Mouse (Mus musculus) limb, embryonic 11.5 days (tissue): ENCODE data around the gene Ptger1. TPM values are rescaled to one million over a fixed set of nuclear protein-coding genes. Genes with fewer than 3 reads are reported as not detected.
A peak's percentile ranks its signal among the peaks of the same experiment; 100 is the strongest.

Experiments used
- ATAC-seq: fragments of 200-750 bp; cut with Nextera tagmentation; 2 replicates; pipeline ENCODE4 v1.8.0; 2017; ENCODE audit warnings: low read depth; ENCODE audit not compliant: insufficient number of reproducible peaks, low FRiP score, low TSS enrichment
- DNase-seq: peaks from one replicate; pipeline ENCODE4 v3.0.0-alpha.2; 2015; ENCODE audit warnings: low spot score
- H3K27ac ChIP-seq: fragments of 300-500 bp; sonication (generic); replicated peaks from 2 replicates; pipeline ENCODE4 v1.5.1; 2014; ENCODE audit warnings: low read depth, mild to moderate bottlenecking, low read length
- H3K27me3 ChIP-seq: fragments of 300-500 bp; sonication (generic); 2 replicates; pipeline ENCODE4 v1.6.1; 2014; ENCODE audit warnings: mild to moderate bottlenecking, low read length, mixed read lengths; ENCODE audit not compliant: control insufficient read depth, insufficient read depth
- H3K36me3 ChIP-seq: fragments of 300-500 bp; sonication (generic); 2 replicates; pipeline ENCODE4 v1.6.1; 2014; ENCODE audit warnings: mild to moderate bottlenecking, low read length, moderate library complexity, mixed read lengths; ENCODE audit not compliant: control insufficient read depth, insufficient read depth
- H3K4me1 ChIP-seq: fragments of 300-500 bp; sonication (generic); 2 replicates; pipeline ENCODE4 v1.6.1; 2014; ENCODE audit warnings: low read length, mixed read lengths; ENCODE audit not compliant: control insufficient read depth, insufficient read depth
- H3K4me2 ChIP-seq: fragments of 300-500 bp; sonication (generic); 2 replicates; pipeline ENCODE4 v1.6.1; 2014; ENCODE audit warnings: low read depth, mild to moderate bottlenecking, moderate library complexity; ENCODE audit not compliant: severe bottlenecking
- H3K4me3 ChIP-seq: fragments of 300-500 bp; sonication (generic); 2 replicates; pipeline ENCODE4 v1.5.1; 2014; ENCODE audit warnings: low read depth, low read length
- H3K9ac ChIP-seq: fragments of 300-500 bp; sonication (generic); 2 replicates; pipeline ENCODE4 v1.6.1; 2014; ENCODE audit warnings: mild to moderate bottlenecking, low read length
- H3K9me3 ChIP-seq: fragments of 300-500 bp; sonication (generic); 2 replicates; pipeline ENCODE4 v1.6.1; 2016; ENCODE audit warnings: low read length; ENCODE audit not compliant: control insufficient read depth
- WGBS: fragments of 180-500 bp; shearing (Covaris S2); extraction: QIAGEN DNeasy Blood & Tissue Kit; methylation state at CpG from one replicate; pipeline ENCODE4 v1.1.7; 2014; 5-methylcytosine and 5-hydroxymethylcytosine counted together
- polyA plus RNA-seq: library from polyadenylated mRNA; unstranded; fragments of >200 nt; fragmentation: Nextera tagmentation; extraction: Ambion mirVana; gene quantifications from 2 replicates; pipeline ENCODE4 v1.2.1, GENCODE M21; 2014

Ptger1 gene
- polyA plus RNA-seq, 1 experiment from 2014 or later = 0.59 TPM

DNA sequence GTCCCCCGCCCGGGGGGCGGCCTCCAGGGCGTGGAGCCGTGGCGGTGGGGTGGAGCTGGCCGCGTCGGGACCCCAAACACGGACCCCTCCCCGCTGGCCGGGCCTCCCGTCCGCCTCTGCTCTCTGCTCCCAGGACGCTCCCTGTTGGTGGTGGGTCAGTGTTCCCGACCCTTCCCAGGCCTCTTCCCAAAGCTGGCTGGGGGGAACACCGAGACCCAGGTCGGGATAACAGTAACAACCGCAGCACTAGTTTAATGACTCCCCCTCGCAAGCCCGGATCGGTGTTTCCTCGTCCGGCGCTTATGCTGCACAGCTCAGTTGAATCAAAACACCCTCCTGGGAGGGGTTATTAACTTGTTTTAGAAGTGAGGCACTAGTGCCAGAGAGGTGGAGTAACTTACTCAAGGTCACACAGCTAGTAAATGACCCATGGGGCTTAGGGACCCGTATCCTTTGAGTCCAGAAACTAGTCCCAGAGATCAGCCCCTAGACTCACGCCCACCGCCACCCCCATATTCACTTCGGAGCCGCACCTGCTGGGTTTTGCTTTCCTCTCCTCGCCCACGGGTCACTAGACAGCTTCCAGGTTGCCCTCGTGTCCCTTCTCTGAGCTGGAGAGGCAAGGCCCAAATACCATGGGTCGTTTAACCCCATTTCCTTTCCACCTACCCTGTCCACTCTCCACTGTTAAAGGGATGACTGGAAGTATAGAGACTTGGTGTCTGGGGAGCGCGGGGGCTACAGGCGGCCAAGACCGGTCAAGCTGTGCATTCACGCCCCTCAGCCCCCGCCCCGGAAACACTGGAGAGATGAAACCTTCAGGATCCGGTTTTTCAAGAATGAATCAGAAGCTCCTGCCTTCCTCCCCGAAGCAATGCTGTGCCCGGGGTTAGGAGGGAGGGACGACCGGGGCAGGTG is 13.5 kb upstream of the Ptger1 start:
- DNase-seq (no peak), ATAC-seq (no peak; the same call in 1 of the 2 replicates)
- Histone ChIP-seq H3K9me3 (no peaks in the 10 kb centered on the region), H3K36me3 (no peaks in the 10 kb centered on the region; the same call in 1 of the 2 replicates), H3K27me3 (no peaks in the 10 kb centered on the region), H3K4me1 (peaks cover 7% of the 10 kb centered on the region; the same call in 1 of the 2 replicates), H3K4me3 (peak overlapping the region; percentile 76), H3K9ac (peak overlapping the region; percentile 70), H3K27ac (0 out of 2 replicates have a peak overlapping the region, but pooled peaks have one; percentile 3), H3K4me2 (peak overlapping the region; percentile 92)
- WGBS = 3% methylated on average over 42 of the region's 46 CpGs

DNA sequence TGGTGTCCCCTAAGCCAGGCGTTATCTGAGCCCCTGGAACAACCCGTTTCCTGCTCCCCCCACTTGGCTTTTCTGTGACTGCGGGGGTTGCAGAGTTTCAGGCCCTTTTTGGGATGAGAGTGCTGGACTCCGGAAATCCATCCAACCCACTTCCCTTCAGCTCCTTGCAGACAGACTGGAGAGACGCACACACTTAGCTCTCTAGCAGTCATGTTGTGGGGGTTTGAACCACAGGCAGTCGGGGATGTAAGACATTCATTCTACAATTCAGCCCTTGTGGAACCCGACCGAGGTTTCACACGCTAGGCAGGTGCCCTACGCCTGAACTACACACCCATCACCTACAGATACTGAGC is 12.8 kb upstream of the Ptger1 start:
- DNase-seq (no peak), ATAC-seq (no peak)
- WGBS = 48% methylated on average over 10 of the region's 10 CpGs

GRCm38 (mm10) chr8:83654725-83655124 is 11.8 kb upstream of the Ptger1 start:
- Histone ChIP-seq H3K27me3 (no peaks in the 10 kb centered on the region), H3K27ac (no peak overlapping the region), H3K4me1 (peaks cover 8% of the 10 kb centered on the region; the same call in 1 of the 2 replicates), H3K36me3 (no peaks in the 10 kb centered on the region; the same call in 1 of the 2 replicates), H3K4me3 (no peak overlapping the region), H3K9ac (no peak overlapping the region), H3K4me2 (no peak overlapping the region), H3K9me3 (no peaks in the 10 kb centered on the region)
- 92% methylated on average over 6 of the region's 6 CpGs for WGBS
- no peak for ATAC-seq
- no peak for DNase-seq

More for the DNA sequence above, 12.8 kb upstream of the Ptger1 start:
- Histone ChIP-seq H3K9me3 (no peaks in the 10 kb centered on the region), H3K27ac (no peak overlapping the region), H3K4me2 (peak overlapping the region; percentile 92), H3K27me3 (no peaks in the 10 kb centered on the region), H3K36me3 (no peaks in the 10 kb centered on the region; the same call in 1 of the 2 replicates), H3K9ac (peak overlapping the region; percentile 43; the same call in 1 of the 2 replicates), H3K4me3 (peak overlapping the region; percentile 76), H3K4me1 (peaks cover 7% of the 10 kb centered on the region; the same call in 1 of the 2 replicates)

DNA sequence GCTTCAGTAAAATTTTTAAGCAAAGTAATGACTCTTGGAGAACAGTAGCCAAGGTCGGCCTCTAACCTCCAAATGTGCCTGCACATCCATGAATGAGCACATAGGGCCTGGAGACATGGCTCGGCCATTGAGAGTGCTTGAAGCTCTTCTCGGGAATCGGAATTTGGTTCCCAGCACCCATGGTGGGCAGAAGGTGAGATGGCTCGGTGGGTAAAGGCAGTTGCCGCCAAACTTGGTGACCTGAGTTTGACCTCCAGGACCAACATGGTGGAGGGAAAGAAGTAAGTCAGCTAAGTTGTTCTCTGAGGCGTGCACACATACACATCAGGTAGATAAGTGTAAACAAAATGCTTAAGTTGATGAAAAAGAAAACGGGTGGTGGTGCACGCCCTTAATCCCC is 10.4 kb upstream of the Ptger1 start:
- Histone ChIP-seq H3K9me3 (no peaks in the 10 kb centered on the region), H3K4me1 (peaks cover 21% of the 10 kb centered on the region), H3K9ac (no peak overlapping the region), H3K4me2 (no peak overlapping the region), H3K36me3 (no peaks in the 10 kb centered on the region; the same call in 1 of the 2 replicates), H3K27me3 (no peaks in the 10 kb centered on the region), H3K27ac (no peak overlapping the region), H3K4me3 (no peak overlapping the region)
- WGBS = 91% methylated on average over 9 of the region's 9 CpGs
- ATAC-seq (no peak), DNase-seq (no peak)

- Histone ChIP-seq H3K4me3 (no peak overlapping the region), H3K27me3 (no peaks in the 10 kb centered on the region), H3K9ac (no peak overlapping the region), H3K36me3 (no peaks in the 10 kb centered on the region; the same call in 1 of the 2 replicates), H3K9me3 (no peaks in the 10 kb centered on the region), H3K4me2 (no peak overlapping the region), H3K27ac (no peak overlapping the region), H3K4me1 (peaks cover 27% of the 10 kb centered on the region)
- no peak for DNase-seq
- 91% methylated on average over 13 of the region's 13 CpGs for WGBS
- ATAC-seq = no peak
These were observed 9.8 kb upstream of the Ptger1 start for GRCm38 (mm10) chr8:83656484-83657246.

- 11% methylated on average over 8 of the region's 8 CpGs for WGBS
- Histone ChIP-seq H3K4me2 (peak overlapping the region; percentile 32; the same call in 1 of the 2 replicates), H3K4me3 (no peak overlapping the region), H3K9ac (peak overlapping the region; percentile 37; the same call in 1 of the 2 replicates), H3K36me3 (no peaks in the 10 kb centered on the region; the same call in 1 of the 2 replicates), H3K27me3 (no peaks in the 10 kb centered on the region), H3K27ac (0 out of 2 replicates have a peak overlapping the region, but pooled peaks have one; percentile 30), H3K9me3 (no peaks in the 10 kb centered on the region), H3K4me1 (peaks cover 30% of the 10 kb centered on the region)
- DNase-seq = no peak
- ATAC-seq = no peak
These were observed 5.9 kb upstream of the Ptger1 start for GRCm38 (mm10) chr8:83660545-83660944.

DNA sequence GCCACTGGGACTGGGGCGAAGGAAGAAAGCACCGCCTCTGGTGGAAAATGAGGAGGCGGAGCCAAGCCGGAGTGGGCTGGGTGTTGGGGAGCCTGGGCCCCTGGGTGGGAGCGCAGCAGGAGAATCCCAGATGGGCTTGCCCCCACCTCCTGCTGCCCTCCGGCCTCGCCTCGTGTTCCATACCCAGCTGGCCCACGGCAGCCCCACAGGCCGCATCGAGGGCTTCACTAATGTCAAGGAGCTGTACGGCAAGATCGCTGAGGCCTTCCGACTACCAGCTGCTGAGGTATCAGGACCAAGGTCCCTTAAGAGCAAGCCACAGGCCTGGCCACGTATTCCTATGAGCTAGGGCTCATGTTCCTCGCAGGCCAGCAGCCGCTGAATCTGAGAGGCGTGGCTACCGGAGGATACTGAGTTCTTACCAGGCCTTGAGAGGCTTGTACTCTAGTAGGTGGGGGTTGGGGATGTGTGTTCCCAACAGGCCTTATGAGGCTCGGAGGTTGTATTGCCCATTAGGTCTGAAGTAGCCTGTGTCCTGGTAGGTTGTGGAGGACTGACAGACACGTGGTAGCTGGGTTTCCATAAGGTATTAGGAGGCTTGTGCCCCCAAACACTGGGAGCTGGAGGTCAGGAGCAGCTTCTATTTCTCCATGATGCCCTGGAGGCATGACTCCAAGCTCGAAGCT is 5.3 kb upstream of the Ptger1 start:
- Histone ChIP-seq H3K9ac (peak overlapping the region; percentile 37), H3K4me3 (0 out of 2 replicates have a peak overlapping the region, but pooled peaks have one; percentile 8), H3K27ac (0 out of 2 replicates have a peak overlapping the region, but pooled peaks have one; percentile 30), H3K9me3 (no peaks in the 10 kb centered on the region), H3K27me3 (no peaks in the 10 kb centered on the region), H3K4me1 (peaks cover 30% of the 10 kb centered on the region), H3K36me3 (no peaks in the 10 kb centered on the region; the same call in 1 of the 2 replicates), H3K4me2 (peak overlapping the region; percentile 32)
- WGBS = 8% methylated on average over 22 of the region's 22 CpGs
- ATAC-seq (peak; percentile 44; the same call in 1 of the 2 replicates), DNase-seq (peak; percentile 62)
